Mouse (Mus musculus): ENCODE data around the gene H2afv.

H2afv gene

DNA sequence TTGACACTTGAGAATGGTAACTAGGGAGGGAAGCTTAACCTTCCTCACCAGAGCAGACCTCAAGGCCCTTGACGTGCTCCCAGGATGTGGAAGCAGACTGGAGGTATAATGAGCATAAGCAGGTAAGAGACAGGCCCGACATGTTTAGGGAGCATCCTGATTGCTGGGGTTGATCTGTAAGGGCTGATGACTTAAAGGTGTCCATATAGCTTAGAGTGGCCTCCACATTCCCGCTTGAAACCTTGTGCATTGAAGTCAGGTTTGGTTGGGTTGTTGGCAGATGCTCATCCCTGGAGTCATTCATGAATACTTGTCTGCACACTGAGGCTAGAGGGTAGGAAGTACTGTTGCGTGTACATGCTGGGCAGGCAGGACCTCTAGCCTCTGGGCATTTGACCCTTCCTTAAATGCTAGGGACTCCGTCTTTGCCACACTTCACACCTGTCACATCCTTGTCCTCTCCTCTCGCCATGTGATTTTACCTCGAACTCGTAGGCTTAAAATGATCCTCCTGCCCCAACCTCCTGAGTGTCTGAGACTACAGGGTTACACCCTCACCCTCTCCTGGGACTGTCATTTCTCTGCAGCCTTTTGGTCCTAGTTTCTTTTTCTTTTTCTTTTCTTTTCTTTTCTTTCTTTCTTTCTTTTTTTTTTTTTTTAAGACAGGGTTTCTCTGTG lies 53.7 kb downstream of the H2afv start:
- in situ Hi-C loops (cut with MboI; ENCODE audit: low sequenced_read_pairs) = no loop called here

- in situ Hi-C loops (cut with MboI; ENCODE audit: low sequenced_read_pairs) = no loop called here
Measured at GRCm38 (mm10) chr11:6389483-6389921, 54.7 kb downstream of the H2afv start.

- in situ Hi-C loops (cut with MboI; ENCODE audit: low sequenced_read_pairs) = no loop called here
Measured at GRCm38 (mm10) chr11:6388726-6389413, 55.4 kb downstream of the H2afv start, which contains the start of gene Zmiz2. Gene Zmiz2 (plus strand): TSS chr11:6389074.

DNA sequence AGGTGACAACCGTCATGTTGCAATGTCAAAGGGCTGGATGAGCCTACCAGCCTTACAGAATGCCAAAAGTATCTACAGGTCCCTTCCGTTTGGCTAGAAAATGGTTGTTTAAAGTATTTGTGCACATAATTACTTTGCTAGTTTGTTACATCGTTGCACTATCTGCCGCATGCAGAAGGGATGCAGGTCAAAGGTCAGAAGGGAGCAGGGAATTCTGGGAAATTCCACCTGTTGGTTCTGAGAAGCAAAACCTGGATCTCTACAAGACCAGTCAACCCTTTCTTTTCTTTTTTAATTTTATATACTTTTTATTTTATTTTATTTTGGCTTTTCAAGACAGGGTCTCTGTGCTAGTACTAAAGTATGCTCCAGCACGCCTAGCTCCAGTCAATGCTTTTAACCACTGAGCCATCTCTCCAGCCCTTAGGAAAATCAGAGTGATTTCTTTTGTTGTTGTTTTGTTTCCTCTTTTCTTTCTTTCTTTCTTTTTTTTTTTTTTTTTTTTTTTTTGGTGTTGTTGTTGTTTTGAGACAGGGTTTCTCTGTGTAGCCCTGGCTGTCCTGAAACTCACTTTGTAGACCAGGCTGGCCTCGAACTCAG lies 56.0 kb downstream of the H2afv start:
- in situ Hi-C loops (cut with MboI; ENCODE audit: low sequenced_read_pairs) = no loop called here

DNA sequence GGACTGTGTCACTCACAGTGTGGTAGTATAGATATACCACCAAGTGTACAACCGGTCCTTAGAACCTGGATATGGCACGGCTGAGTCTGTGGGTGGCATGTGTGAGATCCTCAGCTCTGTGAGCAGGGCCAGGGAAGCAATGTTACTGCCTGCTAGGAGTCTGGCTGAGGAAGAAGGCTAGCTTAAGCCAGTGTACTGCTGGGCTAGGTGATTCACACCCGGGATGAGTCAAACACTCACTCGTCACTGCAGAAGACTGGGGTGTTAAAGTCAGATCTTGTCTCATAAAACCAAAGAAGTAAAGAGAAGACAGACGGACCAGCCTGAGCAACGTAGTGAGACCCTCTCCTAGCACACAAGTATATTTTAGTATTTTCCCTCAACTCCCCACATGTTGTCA lies 63.3 kb downstream of the H2afv start:
- in situ Hi-C loops (cut with MboI; ENCODE audit: low sequenced_read_pairs) = no loop called here
